Mouse (Mus musculus) midbrain, embryonic 15.5 days (tissue): ENCODE data around the gene A630076J17Rik. TPM values are rescaled to one million over a fixed set of nuclear protein-coding genes. Genes with fewer than 3 reads are reported as not detected.

Experiments
- ATAC-seq: fragments of 200-750 bp; cut with Nextera tagmentation; replicated peaks from 2 replicates; pipeline ENCODE4 v1.8.0; 2017; ENCODE audit warnings: moderate TSS enrichment
- H3K27ac ChIP-seq: fragments of 300-500 bp; sonication (generic); 2 replicates; pipeline ENCODE4 v1.5.1; 2015; ENCODE audit warnings: mild to moderate bottlenecking, inconsistent platforms
- H3K27me3 ChIP-seq: fragments of 300-500 bp; sonication (generic); replicated peaks from 2 replicates; pipeline ENCODE4 v1.6.1; 2015; ENCODE audit warnings: inconsistent platforms
- H3K36me3 ChIP-seq: fragments of 300-500 bp; sonication (generic); replicated peaks from 2 replicates; pipeline ENCODE4 v1.6.1; 2015; ENCODE audit warnings: inconsistent platforms
- H3K4me1 ChIP-seq: fragments of 300-500 bp; sonication (generic); 2 replicates; pipeline ENCODE4 v1.6.1; 2015; ENCODE audit warnings: inconsistent platforms
- H3K4me2 ChIP-seq: fragments of 300-500 bp; sonication (generic); 2 replicates; pipeline ENCODE4 v1.6.1; 2015; ENCODE audit warnings: inconsistent platforms, mild to moderate bottlenecking, moderate library complexity
- H3K4me3 ChIP-seq: fragments of 300-500 bp; sonication (generic); 2 replicates; pipeline ENCODE4 v1.5.1; 2015; ENCODE audit warnings: mild to moderate bottlenecking, inconsistent platforms
- H3K9ac ChIP-seq: fragments of 300-500 bp; sonication (generic); 2 replicates; pipeline ENCODE4 v1.6.1; 2015; ENCODE audit warnings: mild to moderate bottlenecking, inconsistent platforms
- H3K9me3 ChIP-seq: fragments of 300-500 bp; sonication (generic); 2 replicates; pipeline ENCODE4 v1.6.1; 2016; ENCODE audit warnings: inconsistent platforms
- WGBS: fragments of 180-500 bp; shearing (Covaris S2); methylation state at CpG from one replicate; pipeline ENCODE4 v1.1.7; 2015; ENCODE audit warnings: mixed read lengths; 5-methylcytosine and 5-hydroxymethylcytosine counted together
- polyA plus RNA-seq: library from polyadenylated mRNA; unstranded; fragments of >200 nt; fragmentation: Nextera tagmentation; extraction: Ambion mirVana; gene quantifications from 2 replicates; pipeline ENCODE4 v1.2.1, GENCODE M21; 2015

Gene A630076J17Rik
- polyA plus RNA-seq = not detected in 2 replicates

GRCm38 (mm10) chr3:107230527-107230926 lies at the start of gene A630076J17Rik:
TSS of gene A630076J17Rik (plus strand) at chr3:107230614.
- Histone ChIP-seq H3K4me3 (no peak within 1 kb of the TSS), H3K27me3 (no peaks in the 10 kb centered on the region), H3K4me1 (0 out of 2 replicates have a peak, but pooled peaks cover 4% of the 10 kb centered on the region), H3K9me3 (no peaks in the 10 kb centered on the region), H3K9ac (no peak within 1 kb of the TSS), H3K27ac (no peak within 1 kb of the TSS), H3K4me2 (no peak within 1 kb of the TSS), H3K36me3 (no peaks in the 10 kb centered on the region)
- ATAC-seq = no peak
- WGBS = 56% methylated on average over 1 of the region's 1 CpGs

DNA sequence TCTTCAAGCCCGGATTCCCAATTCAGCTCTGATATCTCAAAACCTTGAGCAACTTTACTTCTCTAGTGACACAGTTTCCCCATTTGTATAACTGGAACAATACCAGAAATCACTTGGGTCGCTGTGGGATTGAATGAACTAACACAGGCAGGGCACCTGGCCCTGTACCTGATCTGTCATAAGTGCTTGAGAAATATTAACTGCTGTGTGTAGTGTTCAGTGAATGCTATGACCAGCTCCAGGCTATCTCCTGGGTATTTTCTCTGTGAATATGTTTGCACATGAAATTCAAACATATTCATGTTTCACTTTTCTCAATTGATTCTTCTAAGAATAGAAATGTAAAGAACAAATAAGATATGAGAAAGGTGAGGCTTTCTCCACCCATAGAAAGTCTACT lies 49.6 kb upstream of the A630076J17Rik start:
- Histone ChIP-seq H3K36me3 (no peaks in the 10 kb centered on the region), H3K4me1 (no peaks in the 10 kb centered on the region), H3K4me2 (no peak overlapping the region), H3K27ac (no peak overlapping the region), H3K9me3 (no peaks in the 10 kb centered on the region), H3K9ac (no peak overlapping the region), H3K27me3 (no peaks in the 10 kb centered on the region), H3K4me3 (no peak overlapping the region)
- 76% methylated on average over 2 of the region's 2 CpGs for WGBS
- ATAC-seq = no peak

DNA sequence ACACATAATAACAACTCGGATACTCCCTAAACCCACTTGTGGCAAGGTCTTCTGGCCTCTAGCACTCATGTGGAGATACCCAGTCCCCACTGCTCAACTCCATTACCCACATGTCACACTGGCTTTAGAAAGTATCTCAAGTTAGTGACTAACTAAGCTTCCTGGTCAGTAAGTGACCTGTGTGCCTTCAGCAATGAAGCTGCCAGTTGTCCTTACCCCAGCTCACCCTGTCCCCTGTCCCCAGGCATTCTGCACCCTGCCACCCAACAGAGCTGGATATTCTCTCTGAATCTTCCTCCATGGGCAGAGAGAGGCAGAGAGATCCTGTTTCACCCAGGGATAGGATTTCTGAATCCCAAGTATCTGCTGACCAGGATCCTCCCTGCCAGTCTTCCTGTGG lies 47.7 kb upstream of the A630076J17Rik start, which contains the start of gene Kcna10:
Gene Kcna10 (plus strand): TSS at position 301 of the 400 bp plus-strand sequence.
- Histone ChIP-seq H3K27ac (no peak within 1 kb of the TSS), H3K4me1 (no peaks in the 10 kb centered on the region), H3K4me2 (no peak within 1 kb of the TSS), H3K9ac (no peak within 1 kb of the TSS), H3K9me3 (no peaks in the 10 kb centered on the region), H3K4me3 (no peak within 1 kb of the TSS), H3K36me3 (no peaks in the 10 kb centered on the region), H3K27me3 (no peaks in the 10 kb centered on the region)
- no peak for ATAC-seq
- WGBS = 87% methylated on average over 1 of the region's 1 CpGs

- 84% methylated on average over 3 of the region's 3 CpGs for WGBS
- H3K9me3 ChIP-seq = no peaks in the 10 kb centered on the region
- no peaks in the 10 kb centered on the region for H3K4me1 ChIP-seq
- no peaks in the 10 kb centered on the region for H3K27me3 ChIP-seq
- ATAC-seq = no peak
- H3K36me3 ChIP-seq = no peaks in the 10 kb centered on the region
- H3K9ac ChIP-seq = no peak overlapping the region
- H3K4me3 ChIP-seq = no peak overlapping the region
- H3K4me2 ChIP-seq = no peak overlapping the region
- H3K27ac ChIP-seq = no peak overlapping the region
These were observed 47.2 kb upstream of the A630076J17Rik start for GRCm38 (mm10) chr3:107183178-107183577.

DNA sequence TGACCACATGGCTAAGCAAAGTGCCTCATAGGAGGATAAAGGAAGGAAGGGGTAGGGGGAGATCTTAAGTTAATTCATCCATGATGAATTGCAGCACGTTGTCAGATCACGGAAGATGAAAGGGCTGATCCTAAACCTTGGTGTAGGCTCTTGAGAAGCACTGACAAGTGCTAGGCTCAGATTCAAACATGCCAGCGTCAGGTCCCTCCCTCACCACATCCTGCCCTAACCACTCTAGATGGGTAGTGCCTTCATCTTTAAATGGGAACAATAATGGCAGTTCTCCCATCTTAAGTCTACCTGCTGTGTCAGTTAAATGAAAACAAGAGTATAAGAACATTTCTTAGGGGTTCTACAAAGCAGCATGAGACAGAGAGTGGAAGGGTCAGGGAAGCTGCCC lies 44.8 kb upstream of the A630076J17Rik start:
- ATAC-seq = no peak
- WGBS = 72% methylated on average over 3 of the region's 3 CpGs
- no peak overlapping the region for H3K4me3 ChIP-seq
- no peaks in the 10 kb centered on the region for H3K36me3 ChIP-seq
- no peak overlapping the region for H3K9ac ChIP-seq
- H3K27ac ChIP-seq = no peak overlapping the region
- no peaks in the 10 kb centered on the region; the same call in 1 of the 2 replicates for H3K4me1 ChIP-seq
- H3K9me3 ChIP-seq = no peaks in the 10 kb centered on the region
- no peaks in the 10 kb centered on the region for H3K27me3 ChIP-seq
- H3K4me2 ChIP-seq = no peak overlapping the region

- no peak overlapping the region for H3K4me2 ChIP-seq
- H3K4me3 ChIP-seq = no peak overlapping the region
- ATAC-seq = no peak
- H3K36me3 ChIP-seq = no peaks in the 10 kb centered on the region
- WGBS = 67% methylated on average over 4 of the region's 4 CpGs
- H3K4me1 ChIP-seq = no peaks in the 10 kb centered on the region; the same call in 1 of the 2 replicates
- no peaks in the 10 kb centered on the region for H3K9me3 ChIP-seq
- no peaks in the 10 kb centered on the region for H3K27me3 ChIP-seq
- H3K9ac ChIP-seq = no peak overlapping the region
- H3K27ac ChIP-seq = no peak overlapping the region
These were observed 43.4 kb upstream of the A630076J17Rik start for GRCm38 (mm10) chr3:107187022-107187421.

GRCm38 (mm10) chr3:107188226-107188899 lies 42.1 kb upstream of the A630076J17Rik start:
- Histone ChIP-seq H3K27me3 (no peaks in the 10 kb centered on the region), H3K9me3 (no peaks in the 10 kb centered on the region), H3K4me3 (no peak overlapping the region), H3K9ac (no peak overlapping the region), H3K4me2 (no peak overlapping the region), H3K4me1 (no peaks in the 10 kb centered on the region; the same call in 1 of the 2 replicates), H3K27ac (no peak overlapping the region), H3K36me3 (no peaks in the 10 kb centered on the region)
- peak; percentile 90 for ATAC-seq
- 33% methylated on average over 6 of the region's 6 CpGs for WGBS

- peak overlapping the region; percentile 30; the same call in 1 of the 2 replicates for H3K27ac ChIP-seq
- peaks cover 12% of the 10 kb centered on the region for H3K4me1 ChIP-seq
- WGBS = 17% methylated on average over 9 of the region's 9 CpGs
- H3K27me3 ChIP-seq = no peaks in the 10 kb centered on the region
- H3K36me3 ChIP-seq = no peaks in the 10 kb centered on the region
- H3K4me2 ChIP-seq = no peak overlapping the region
- no peak overlapping the region for H3K9ac ChIP-seq
- no peak overlapping the region for H3K4me3 ChIP-seq
- peak; percentile 86 for ATAC-seq
- no peaks in the 10 kb centered on the region for H3K9me3 ChIP-seq
These were observed 28.9 kb upstream of the A630076J17Rik start for GRCm38 (mm10) chr3:107201310-107202180.

DNA sequence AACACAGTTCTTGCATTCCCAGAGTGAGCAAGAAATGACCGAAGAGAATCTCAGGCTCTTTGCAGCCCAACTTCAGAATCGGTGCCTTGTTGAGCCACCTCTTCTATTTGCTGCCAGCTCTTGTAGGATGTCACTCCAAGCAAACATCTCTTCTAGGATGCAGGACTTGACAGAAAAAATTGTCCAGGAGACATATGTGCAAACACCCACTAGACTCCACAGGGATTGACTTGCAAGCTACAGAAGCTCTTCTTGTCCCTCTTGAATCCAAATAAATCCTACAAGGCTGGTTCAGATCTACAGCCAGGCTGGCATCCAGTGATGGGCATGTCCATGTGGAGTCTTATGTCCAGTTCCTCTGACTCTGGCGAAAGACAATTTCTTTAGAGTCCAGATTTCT lies 26.0 kb upstream of the A630076J17Rik start:
- Histone ChIP-seq H3K36me3 (no peaks in the 10 kb centered on the region), H3K9ac (no peak overlapping the region), H3K9me3 (no peaks in the 10 kb centered on the region), H3K4me2 (no peak overlapping the region), H3K4me3 (no peak overlapping the region), H3K27me3 (no peaks in the 10 kb centered on the region), H3K4me1 (peaks cover 26% of the 10 kb centered on the region), H3K27ac (no peak overlapping the region)
- 92% methylated on average over 3 of the region's 3 CpGs for WGBS
- ATAC-seq = no peak

DNA sequence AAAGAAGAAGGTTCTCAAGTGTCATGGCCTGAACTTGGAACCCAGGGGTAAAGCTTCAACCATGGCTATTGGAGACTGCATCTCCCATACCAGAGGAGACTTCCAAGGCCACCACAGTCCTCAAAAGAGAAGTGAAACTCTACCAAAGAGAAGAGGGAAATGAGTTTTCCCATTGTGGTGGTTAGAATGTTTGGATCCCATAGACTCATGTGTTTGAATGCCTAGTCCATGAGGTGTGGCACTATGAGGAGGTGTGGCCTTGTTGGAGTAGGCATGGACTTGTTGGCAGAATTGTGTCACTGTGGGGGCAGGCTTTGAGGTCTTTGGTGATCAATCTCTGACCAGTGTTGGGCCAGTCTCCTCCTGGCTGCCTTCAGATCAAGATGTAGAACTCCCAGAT lies 25.2 kb upstream of the A630076J17Rik start:
- no peak for ATAC-seq
- H3K4me3 ChIP-seq = no peak overlapping the region

DNA sequence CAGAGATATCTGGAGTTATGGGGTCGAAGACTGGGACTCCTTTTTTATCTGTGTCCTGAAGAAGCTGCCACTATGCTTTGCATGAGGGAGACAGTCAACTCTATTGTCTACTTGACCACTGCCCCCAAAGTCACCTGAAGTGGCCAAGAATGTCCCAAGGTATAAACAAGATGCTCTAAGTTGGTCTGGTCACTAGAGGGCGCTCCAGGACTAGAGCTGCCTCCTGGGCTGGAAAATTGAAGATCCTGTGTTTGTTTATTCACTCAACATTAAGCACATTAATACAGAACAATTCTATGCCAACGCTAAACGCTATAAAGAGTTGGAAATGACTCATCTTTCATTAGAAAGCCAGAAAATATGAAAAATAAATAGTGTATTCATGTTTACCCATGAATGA lies 24.4 kb upstream of the A630076J17Rik start:
- no peaks in the 10 kb centered on the region for H3K36me3 ChIP-seq
- H3K27me3 ChIP-seq = no peaks in the 10 kb centered on the region
- no peak overlapping the region for H3K4me2 ChIP-seq
- 10% methylated on average over 4 of the region's 4 CpGs for WGBS
- ATAC-seq = no peak
- H3K9me3 ChIP-seq = no peaks in the 10 kb centered on the region
- H3K9ac ChIP-seq = no peak overlapping the region
- H3K4me1 ChIP-seq = peaks cover 26% of the 10 kb centered on the region
- H3K27ac ChIP-seq = no peak overlapping the region
- H3K4me3 ChIP-seq = no peak overlapping the region

More for the DNA sequence above, 25.2 kb upstream of the A630076J17Rik start:
- Histone ChIP-seq H3K4me1 (peaks cover 26% of the 10 kb centered on the region), H3K9me3 (no peaks in the 10 kb centered on the region), H3K27ac (no peak overlapping the region), H3K36me3 (no peaks in the 10 kb centered on the region), H3K27me3 (no peaks in the 10 kb centered on the region), H3K4me2 (no peak overlapping the region), H3K9ac (no peak overlapping the region)

GRCm38 (mm10) chr3:107206490-107207150 lies 23.8 kb upstream of the A630076J17Rik start:
- no peaks in the 10 kb centered on the region for H3K9me3 ChIP-seq
- H3K9ac ChIP-seq = no peak overlapping the region
- H3K27me3 ChIP-seq = no peaks in the 10 kb centered on the region
- no peak overlapping the region for H3K4me3 ChIP-seq
- no peak overlapping the region for H3K4me2 ChIP-seq
- H3K36me3 ChIP-seq = no peaks in the 10 kb centered on the region
- peak; percentile 57 for ATAC-seq
- H3K27ac ChIP-seq = no peak overlapping the region
- WGBS = 50% methylated on average over 4 of the region's 4 CpGs
- peaks cover 20% of the 10 kb centered on the region for H3K4me1 ChIP-seq
